Mouse (Mus musculus) MEL (cell line): ENCODE results near the gene Abca2. TPM values are rescaled to one million over a fixed set of nuclear protein-coding genes. Genes with fewer than 3 reads are reported as not detected.
A peak's percentile ranks its signal among the peaks of the same experiment; 100 is the strongest.

ENCODE experiments used
- DNase-seq: peaks from one replicate; pipeline ENCODE4 v3.0.0; 2011; ENCODE audit warnings: low read depth, low spot score
- H3K27ac ChIP-seq: 2 replicates; pipeline ENCODE4 v1.5.1; 2012; ENCODE audit warnings: low read depth, mild to moderate bottlenecking, control low read depth, low read length, moderate library complexity; ENCODE audit not compliant: control insufficient read depth
- H3K27me3 ChIP-seq, 2 experiments: fragments of 150-350 bp in 1 of 2; sonication (generic) in 1 of 2; 2 replicates each; pipeline ENCODE4 v1.6.1; 2012; ENCODE audit warnings: low read length in 2 of 2, mild to moderate bottlenecking in 2 of 2, improper control_type of control experiment in 1 of 2, moderate library complexity in 1 of 2; ENCODE audit not compliant: insufficient read depth in 2 of 2, control insufficient read depth in 1 of 2
- H3K36me3 ChIP-seq, 2 experiments: 2 replicates each; pipeline ENCODE4 v1.6.1; 2012 to 2014; ENCODE audit warnings: low read length in 2 of 2, improper control_type of control experiment in 1 of 2, inconsistent platforms in 1 of 2, mild to moderate bottlenecking in 1 of 2; ENCODE audit not compliant: insufficient read depth in 2 of 2, control insufficient read depth in 1 of 2
- H3K4me1 ChIP-seq, 2 experiments: fragments of 150-350 bp in 1 of 2; sonication (generic) in 1 of 2; 2 replicates each; pipeline ENCODE4 v1.6.1; 2012; ENCODE audit warnings: low read length in 2 of 2, improper control_type of control experiment in 1 of 2, mild to moderate bottlenecking in 1 of 2; ENCODE audit not compliant: insufficient read depth in 2 of 2, control insufficient read depth in 1 of 2
- H3K4me3 ChIP-seq, 2 experiments: fragments of 150-350 bp in 1 of 2; sonication (generic) in 1 of 2; 2 replicates each; pipeline ENCODE4 v1.5.1; 2012; ENCODE audit warnings: low read depth in 2 of 2, low read length in 2 of 2, mild to moderate bottlenecking in 2 of 2, moderate library complexity in 2 of 2, control low read depth in 1 of 2, improper control_type of control experiment in 1 of 2; ENCODE audit not compliant: control insufficient read depth in 1 of 2, insufficient read depth in 1 of 2
- H3K79me2 ChIP-seq: 2 replicates; pipeline ENCODE4 v1.6.1; 2012; ENCODE audit warnings: mild to moderate bottlenecking, low read length, moderate library complexity; ENCODE audit not compliant: control insufficient read depth, poor library complexity, insufficient read depth
- H3K9ac ChIP-seq: 2 replicates; pipeline ENCODE4 v1.6.1; 2012; ENCODE audit warnings: low read depth, mild to moderate bottlenecking, control low read depth, low read length, moderate library complexity; ENCODE audit not compliant: control insufficient read depth, poor library complexity, severe bottlenecking
- H3K9me3 ChIP-seq: fragments of 150-350 bp; sonication (generic); replicated peaks from 2 replicates; pipeline ENCODE4 v1.6.1; 2012; ENCODE audit warnings: mild to moderate bottlenecking, low read length, improper control_type of control experiment, moderate library complexity; ENCODE audit not compliant: insufficient read depth
- BHLHE40 ChIP-seq: IDR thresholded peaks from 2 replicates; pipeline ENCODE4 v1.6.1; 2012; ENCODE audit warnings: low read depth, mild to moderate bottlenecking, inconsistent platforms, low read length, improper control_type of control experiment, borderline replicate concordance
- CHD2 ChIP-seq: IDR thresholded peaks from 2 replicates; pipeline ENCODE4 v1.6.1; 2011; ENCODE audit warnings: low read length, improper control_type of control experiment
- CTCF ChIP-seq, 3 experiments: IDR thresholded peaks in 2 of 3; conservative IDR thresholded peaks in 1 of 3; 2 replicates each; pipeline ENCODE4 v1.5.1; 2011 to 2012; ENCODE audit warnings: low read length in 3 of 3, low read depth in 2 of 3, mild to moderate bottlenecking in 2 of 3, improper control_type of control experiment in 1 of 3, inconsistent platforms in 1 of 3, mixed read lengths in 1 of 3, moderate library complexity in 1 of 3; ENCODE audit not compliant: control insufficient read depth in 1 of 3, insufficient read depth in 1 of 3, poor library complexity in 1 of 3, severe bottlenecking in 1 of 3
- ELF1 ChIP-seq: IDR thresholded peaks from 2 replicates; pipeline ENCODE4 v1.6.1; 2014; ENCODE audit warnings: low read depth, mild to moderate bottlenecking, inconsistent platforms, low read length, improper control_type of control experiment, moderate library complexity
- EP300 ChIP-seq, 2 experiments: IDR thresholded peaks; 2 replicates each; pipeline ENCODE4 v1.6.1; 2011; ENCODE audit warnings: improper control_type of control experiment in 2 of 2, low read length in 2 of 2, low read depth in 1 of 2, mild to moderate bottlenecking in 1 of 2
- GABPA ChIP-seq: IDR thresholded peaks from 2 replicates; pipeline ENCODE4 v1.6.1; 2012; ENCODE audit warnings: low read depth, mild to moderate bottlenecking, inconsistent platforms, low read length, improper control_type of control experiment, moderate library complexity
- GATA1 ChIP-seq: IDR thresholded peaks from 2 replicates; pipeline ENCODE4 v1.6.1; 2011; ENCODE audit warnings: low read depth, low read length, improper control_type of control experiment
- HCFC1 ChIP-seq: IDR thresholded peaks from 2 replicates; pipeline ENCODE4 v1.6.1; 2012; ENCODE audit warnings: low read depth, mild to moderate bottlenecking, inconsistent platforms, low read length, improper control_type of control experiment, moderate library complexity
- JUND ChIP-seq: IDR thresholded peaks from 2 replicates; pipeline ENCODE4 v1.6.1; 2011; ENCODE audit warnings: low read depth, mild to moderate bottlenecking, improper control_type of control experiment, low read length
- MAX ChIP-seq: IDR thresholded peaks from 2 replicates; pipeline ENCODE4 v1.6.1; 2011; ENCODE audit warnings: low read length, improper control_type of control experiment
- MAZ ChIP-seq: IDR thresholded peaks from 2 replicates; pipeline ENCODE4 v1.6.1; 2012; ENCODE audit warnings: low read depth, mild to moderate bottlenecking, inconsistent platforms, low read length, improper control_type of control experiment
- MEF2A ChIP-seq: IDR thresholded peaks from 2 replicates; pipeline ENCODE4 v1.6.1; 2014; ENCODE audit warnings: low read depth, mild to moderate bottlenecking, inconsistent platforms, low read length, improper control_type of control experiment; ENCODE audit not compliant: poor library complexity, insufficient replicate concordance, severe bottlenecking; ENCODE audit errors: extremely low read depth
- MYB ChIP-seq: IDR thresholded peaks from 2 replicates; pipeline ENCODE4 v1.6.1; 2011; ENCODE audit warnings: mild to moderate bottlenecking, low read depth, low read length, improper control_type of control experiment
- MYC ChIP-seq: IDR thresholded peaks from 2 replicates; pipeline ENCODE4 v1.6.1; 2011; ENCODE audit warnings: low read depth, mild to moderate bottlenecking, low read length, improper control_type of control experiment, moderate library complexity
- NELFE ChIP-seq: IDR thresholded peaks from 2 replicates; pipeline ENCODE4 v1.6.1; 2011; ENCODE audit warnings: low read depth, low read length, improper control_type of control experiment
- NRF1 ChIP-seq: IDR thresholded peaks from 2 replicates; pipeline ENCODE4 v1.6.1; 2014; ENCODE audit warnings: low read depth, mild to moderate bottlenecking, inconsistent platforms, low read length, improper control_type of control experiment, moderate library complexity; ENCODE audit not compliant: poor library complexity, insufficient read depth, severe bottlenecking
- POLR2A ChIP-seq, 2 experiments: IDR thresholded peaks; 2 replicates each; pipeline ENCODE4 v1.6.1; 2011 to 2012; ENCODE audit warnings: low read length in 2 of 2, mild to moderate bottlenecking in 2 of 2, control low read depth in 1 of 2, improper control_type of control experiment in 1 of 2, low read depth in 1 of 2, moderate library complexity in 1 of 2; ENCODE audit not compliant: control insufficient read depth in 1 of 2, insufficient read depth in 1 of 2, poor library complexity in 1 of 2
- POLR2AphosphoS2 ChIP-seq: IDR thresholded peaks from 2 replicates; pipeline ENCODE4 v1.6.1; 2011; ENCODE audit warnings: low read length, improper control_type of control experiment
- POLR2AphosphoS5 ChIP-seq: IDR thresholded peaks from 2 replicates; pipeline ENCODE4 v1.6.1; 2012; ENCODE audit warnings: low read depth, borderline replicate concordance, mild to moderate bottlenecking, inconsistent platforms, low read length, moderate library complexity, mixed read lengths
- RAD21 ChIP-seq: IDR thresholded peaks from 2 replicates; pipeline ENCODE4 v1.6.1; 2011; ENCODE audit warnings: mild to moderate bottlenecking, low read depth, low read length, improper control_type of control experiment
- SIN3A ChIP-seq: IDR thresholded peaks from 2 replicates; pipeline ENCODE4 v1.6.1; 2012; ENCODE audit warnings: low read length, improper control_type of control experiment, inconsistent platforms
- SMC3 ChIP-seq: IDR thresholded peaks from 2 replicates; pipeline ENCODE4 v1.6.1; 2011; ENCODE audit warnings: low read depth, low read length, improper control_type of control experiment
- TCF12 ChIP-seq: IDR thresholded peaks from 2 replicates; pipeline ENCODE4 v1.6.1; 2014; ENCODE audit warnings: low read depth, mild to moderate bottlenecking, inconsistent platforms, low read length, improper control_type of control experiment, moderate library complexity
- UBTF ChIP-seq: IDR thresholded peaks from 2 replicates; pipeline ENCODE4 v1.6.1; 2012; ENCODE audit warnings: low read depth, mild to moderate bottlenecking, inconsistent platforms, low read length, improper control_type of control experiment, moderate library complexity, borderline replicate concordance; ENCODE audit not compliant: insufficient read depth
- USF1 ChIP-seq: IDR thresholded peaks from 2 replicates; pipeline ENCODE4 v1.6.1; 2014; ENCODE audit warnings: low read depth, mild to moderate bottlenecking, inconsistent platforms, low read length, improper control_type of control experiment, moderate library complexity
- USF2 ChIP-seq, 2 experiments: IDR thresholded peaks; 2 replicates each; pipeline ENCODE4 v1.6.1; 2011 to 2012; ENCODE audit warnings: improper control_type of control experiment in 2 of 2, low read length in 2 of 2, borderline replicate concordance in 1 of 2, inconsistent platforms in 1 of 2, low read depth in 1 of 2, mild to moderate bottlenecking in 1 of 2; ENCODE audit not compliant: insufficient read depth in 1 of 2
- ZC3H11A ChIP-seq: IDR thresholded peaks from 2 replicates; pipeline ENCODE4 v1.6.1; 2012; ENCODE audit warnings: low read depth, mild to moderate bottlenecking, inconsistent platforms, low read length, improper control_type of control experiment
- ZKSCAN1 ChIP-seq: IDR thresholded peaks from 2 replicates; pipeline ENCODE4 v1.6.1; 2012; ENCODE audit warnings: low read depth, mild to moderate bottlenecking, inconsistent platforms, low read length, improper control_type of control experiment, moderate library complexity
- ZMIZ1 ChIP-seq: IDR thresholded peaks from 2 replicates; pipeline ENCODE4 v1.6.1; 2012; ENCODE audit warnings: low read depth, mild to moderate bottlenecking, inconsistent platforms, low read length, improper control_type of control experiment, moderate library complexity
- ZNF384 ChIP-seq: IDR thresholded peaks from 2 replicates; pipeline ENCODE4 v1.6.1; 2012; ENCODE audit warnings: low read depth, mild to moderate bottlenecking, inconsistent platforms, low read length, improper control_type of control experiment
- polyA plus RNA-seq, 2 experiments: library from polyadenylated mRNA; stranded (reverse) in 1 of 2; unstranded in 1 of 2; fragments of >175 nt in 1 of 2; fragments of >200 nt in 1 of 2; gene quantifications; 2 replicates each; pipeline versions ENCODE4 v1.2.1 to v1.2.4; 2012; ENCODE audit warnings: low replicate concordance in 2 of 2, low read depth in 1 of 2; ENCODE audit not compliant: insufficient read length in 2 of 2, insufficient read depth in 1 of 2, missing spikeins in 1 of 2
- total RNA-seq: library from RNA; depleted of rRNA; stranded (reverse); fragments of 300-350 nt; gene quantifications from 2 replicates; pipeline ENCODE4 v1.2.3, GENCODE M21; 2012

Abca2 gene
- total and polyA plus RNA-seq, 3 experiments, result 10.4 to 42.2 TPM; not detected in 1

DNA sequence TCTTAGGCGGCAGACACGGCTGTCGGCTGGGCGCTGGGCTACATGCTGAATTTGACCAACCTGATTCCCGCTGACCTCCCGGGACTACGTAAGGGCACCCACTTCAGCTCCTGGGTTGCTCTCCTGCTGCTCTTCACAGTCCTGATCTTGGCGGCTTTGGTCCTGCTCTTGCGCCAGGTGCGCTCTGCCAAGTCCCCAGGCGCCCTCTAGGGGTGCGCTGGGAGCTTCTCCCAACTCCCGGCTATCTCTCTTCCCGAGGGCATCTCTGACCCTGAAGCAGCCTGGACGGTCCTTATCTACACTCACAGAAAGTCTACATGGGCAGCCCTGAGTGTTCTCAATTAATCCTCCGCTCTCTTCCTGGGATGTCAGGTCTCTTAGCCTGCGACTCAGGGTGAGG is 27.7 kb upstream of the Abca2 start:
- H3K9me3 ChIP-seq, result no peaks in the 10 kb centered on the region
- TF ChIP-seq SMC3, result peak; percentile 42
- peak; percentile 41 for TF ChIP-seq RAD21
- peak in 2 of 3 experiments; percentile 55 to 74; a peak in 4 of 6 replicates for TF ChIP-seq CTCF (IDR thresholded peaks at IDR 0.05 in 2 of 3, conservative IDR thresholded peaks at IDR 0.05 in 1 of 3; ENCODE audit: control insufficient read depth in 1 of 3, insufficient read depth in 1 of 3, low read depth in 2 of 3, low read length in 3 of 3, poor library complexity in 1 of 3, severe bottlenecking in 1 of 3)
- no peak for TF ChIP-seq ZNF384
- TF ChIP-seq MYB, result no peak
- no peak for TF ChIP-seq MAX
- no peak for DNase-seq
- H3K27me3 ChIP-seq, result peaks cover 0 to 5% of the 10 kb centered on the region in 2 experiments; a peak in 1 of 4 replicates
- no peak overlapping the region for H3K9ac ChIP-seq
- no peaks in the 10 kb centered on the region for H3K79me2 ChIP-seq
- no peak overlapping the region for H3K27ac ChIP-seq
- no peaks in the 10 kb centered on the region for H3K4me1 ChIP-seq
- no peak overlapping the region for H3K4me3 ChIP-seq
- no peaks in the 10 kb centered on the region for H3K36me3 ChIP-seq

DNA sequence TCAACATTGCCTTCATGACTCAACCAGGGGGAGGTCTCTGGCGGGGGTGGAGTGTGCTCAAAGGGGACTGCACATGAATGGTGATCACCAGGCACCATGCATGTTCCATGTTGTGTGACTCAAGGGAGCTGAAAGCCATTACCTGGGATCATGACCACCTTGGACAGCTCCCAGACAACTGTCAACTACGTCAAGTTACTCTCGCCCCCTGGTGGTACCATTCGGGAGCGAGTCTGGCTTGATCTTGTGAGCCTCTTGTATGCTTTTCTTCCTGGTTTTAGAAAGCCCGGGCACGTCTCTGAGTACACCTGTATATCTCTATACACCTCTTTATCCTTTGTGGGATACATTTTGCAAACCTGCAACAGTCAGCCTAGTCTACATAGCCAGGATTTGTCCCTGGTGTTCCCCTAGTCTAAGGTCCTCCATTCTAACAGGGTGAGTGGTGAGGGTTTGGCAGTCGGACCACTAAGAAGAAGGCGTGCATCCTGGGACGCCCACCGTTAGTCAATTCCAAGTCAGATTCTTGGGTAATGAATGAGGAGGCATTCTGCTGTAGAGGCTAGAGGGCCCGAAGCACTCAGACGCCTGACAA is 26.0 kb upstream of the Abca2 start:
- Histone ChIP-seq H3K27ac (no peak overlapping the region), H3K4me3 (no peak overlapping the region), H3K36me3 (no peaks in the 10 kb centered on the region), H3K9me3 (no peaks in the 10 kb centered on the region), H3K79me2 (no peaks in the 10 kb centered on the region), H3K4me1 (no peaks in the 10 kb centered on the region), H3K27me3 (peaks cover 0 to 5% of the 10 kb centered on the region in 2 experiments; a peak in 1 of 4 replicates), H3K9ac (no peak overlapping the region)
- DNase-seq, result peak; percentile 92
- no peak for TF ChIP-seq ZKSCAN1
- no peak for TF ChIP-seq POLR2AphosphoS5
- TF ChIP-seq USF2 (IDR thresholded peaks at IDR 0.05; ENCODE audit: borderline replicate concordance in 1 of 2, insufficient read depth in 1 of 2, low read depth in 1 of 2, low read length in 2 of 2), result no peak
- TF ChIP-seq NRF1, result no peak
- peak; percentile 93 for TF ChIP-seq SMC3
- no peak for TF ChIP-seq TCF12
- no peak for TF ChIP-seq GABPA
- peak; percentile 53 for TF ChIP-seq HCFC1
- TF ChIP-seq POLR2AphosphoS2, result no peak
- TF ChIP-seq ZC3H11A, result peak; percentile 74
- TF ChIP-seq POLR2A (IDR thresholded peaks at IDR 0.05; ENCODE audit: control insufficient read depth in 1 of 2, insufficient read depth in 1 of 2, low read depth in 1 of 2, low read length in 2 of 2, poor library complexity in 1 of 2), result no peak
- TF ChIP-seq SIN3A, result peak; percentile 99
- TF ChIP-seq UBTF, result no peak
- no peak for TF ChIP-seq CHD2
- no peak for TF ChIP-seq ELF1
- TF ChIP-seq JUND, result 0 out of 2 replicates have a peak, but pooled peaks have one; percentile 40
- TF ChIP-seq NELFE, result no peak
- TF ChIP-seq MYC, result no peak
- no peak for TF ChIP-seq MEF2A
- peak; percentile 83 to 92 (median 88) for TF ChIP-seq CTCF (IDR thresholded peaks at IDR 0.05 in 2 of 3, conservative IDR thresholded peaks at IDR 0.05 in 1 of 3; ENCODE audit: control insufficient read depth in 1 of 3, insufficient read depth in 1 of 3, low read depth in 2 of 3, low read length in 3 of 3, poor library complexity in 1 of 3, severe bottlenecking in 1 of 3)
- TF ChIP-seq GATA1, result no peak
- no peak for TF ChIP-seq USF1
- TF ChIP-seq ZMIZ1, result no peak
- TF ChIP-seq MAZ, result 0 out of 2 replicates have a peak, but pooled peaks have one; percentile 38
- no peak for TF ChIP-seq EP300 (IDR thresholded peaks at IDR 0.05; ENCODE audit: low read depth in 1 of 2, low read length in 2 of 2)
- peak; percentile 44 for TF ChIP-seq MAX
- TF ChIP-seq BHLHE40, result no peak
